Mouse (Mus musculus): ENCODE measurements around the gene Lmo3. TPM values are rescaled to one million over a fixed set of nuclear protein-coding genes. Genes with fewer than 3 reads are reported as not detected.

Gene Lmo3
- total RNA-seq, 2 experiments from 2014 or later: 200 to 201 TPM

GRCm38 (mm10) chr6:138333991-138334390, 247.8 kb downstream of the Lmo3 start:
- Histone ChIP-seq H3K27ac (no peak overlapping the region), H3K4me3 (no peak overlapping the region)
- no peak for DNase-seq (ENCODE audit: low spot score in 2 of 2)
- TF ChIP-seq CTCF (conservative IDR thresholded peaks at IDR 0.05): no peak

GRCm38 (mm10) chr6:138325744-138326400, 255.9 kb downstream of the Lmo3 start:
- no peak for TF ChIP-seq CTCF (conservative IDR thresholded peaks at IDR 0.05)
- no peak for DNase-seq (ENCODE audit: low spot score in 2 of 2)
- no peak overlapping the region for H3K4me3 ChIP-seq
- no peak overlapping the region for H3K27ac ChIP-seq

DNA sequence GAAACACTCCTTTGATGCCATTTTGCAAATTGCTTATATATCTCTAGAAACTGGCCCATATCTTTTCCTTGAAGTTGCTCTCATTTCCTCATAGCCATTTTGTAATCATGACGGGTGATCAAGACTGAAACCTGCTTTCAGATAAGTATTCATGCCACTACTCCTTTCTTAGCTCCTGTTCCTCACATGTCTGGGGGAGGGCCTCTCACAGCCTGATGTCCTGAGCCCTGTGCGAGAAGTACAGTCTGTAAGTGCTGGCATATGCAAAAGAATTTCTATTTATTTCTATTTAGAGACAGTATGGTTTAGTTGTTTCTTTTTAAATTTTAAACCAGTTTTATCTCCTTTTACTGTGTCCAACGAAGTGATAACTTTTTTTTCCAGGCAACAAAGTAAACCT, 256.6 kb downstream of the Lmo3 start:
- DNase-seq (ENCODE audit: low spot score in 2 of 2): no peak
- Histone ChIP-seq H3K4me3 (no peak overlapping the region), H3K27ac (no peak overlapping the region)
- TF ChIP-seq CTCF (conservative IDR thresholded peaks at IDR 0.05): no peak

DNA sequence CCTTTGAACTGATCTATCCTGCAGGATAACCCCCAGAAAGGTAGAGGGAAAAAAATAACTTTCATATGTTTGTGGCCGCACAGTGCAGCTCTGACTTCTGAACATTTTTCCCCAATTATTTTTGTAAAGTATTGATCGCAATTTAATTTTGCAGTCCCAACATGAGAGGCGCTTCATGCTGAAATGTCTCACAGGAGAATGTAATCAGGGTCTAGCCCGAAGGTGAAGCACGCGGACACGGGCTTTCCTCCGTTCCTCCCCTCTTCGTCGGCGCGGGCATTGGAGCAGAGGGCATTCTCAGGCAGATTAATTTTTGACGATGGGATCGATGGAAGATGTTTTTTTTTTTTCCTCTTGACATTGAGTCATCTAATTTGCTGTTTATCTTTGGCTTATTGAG, 258.4 kb downstream of the Lmo3 start:
- H3K27ac ChIP-seq: no peak overlapping the region
- no peak for DNase-seq (ENCODE audit: low spot score in 2 of 2)
- no peak overlapping the region for H3K4me3 ChIP-seq
- TF ChIP-seq CTCF (conservative IDR thresholded peaks at IDR 0.05): no peak

GRCm38 (mm10) chr6:138320190-138320737, 261.5 kb downstream of the Lmo3 start:
- H3K27ac ChIP-seq: no peak overlapping the region
- no peak for DNase-seq (ENCODE audit: low spot score in 2 of 2)
- no peak for TF ChIP-seq CTCF (conservative IDR thresholded peaks at IDR 0.05)
- no peak overlapping the region for H3K4me3 ChIP-seq

Other genes starting within 250 kb of the Lmo3 start
- 1 to 10 TPM; 1.3 TPM for gene Igbp1b, start 76.6 kb upstream of the Lmo3 start, total RNA-seq (2021)

All from layer of hippocampus, adult 2 months (tissue).